16 mouse cellular contexts compared by ENCODE assay signal in the genomic region with DNA sequence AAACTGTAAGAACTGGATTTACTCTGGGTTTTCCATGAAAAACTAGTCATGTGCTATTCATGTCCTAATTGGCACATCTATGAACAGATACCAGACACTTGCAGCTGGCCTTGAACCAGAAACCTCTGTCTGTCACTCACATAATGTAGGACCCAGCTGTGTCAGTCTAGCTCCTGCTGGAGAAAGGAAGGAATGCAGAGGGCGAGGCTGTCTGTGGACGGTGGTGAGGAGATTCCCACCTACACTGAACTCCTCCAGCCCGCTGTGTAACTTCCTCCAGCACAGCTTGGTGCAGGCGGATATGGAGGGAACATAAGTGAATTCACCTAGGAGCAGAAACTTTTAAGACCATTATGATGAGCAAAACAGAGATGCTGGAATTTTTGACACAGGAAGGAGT.
A peak's percentile ranks its signal among the peaks of the same experiment; 100 is the strongest.
DNase-seq lines count a peak whose midpoint lies in the region; ATAC-seq lines count a peak whose summit lies in the region.
"Had no signal": no experiment of that assay in that cellular context is flagged by ENCODE, and none has a peak within 500 bp of the region (broad histone marks: within the 10 kb centered on the region; RNA-seq: fewer than 3 reads in every experiment).

No protein-coding gene starts in this region.

- no peak overlapping the region for H3K4me3 ChIP-seq in heart, embryonic 11.5 days (ENCODE audit: low read depth, low read length)
- H3K4me3 ChIP-seq in limb, embryonic 12.5 days (replicated peaks) = no peak overlapping the region
- H3K4me3 ChIP-seq: hindbrain, embryonic 12.5 days; left cerebral cortex, adult 2 months had no signal

- no peaks in the 10 kb centered on the region for H3K9me3 ChIP-seq in heart, embryonic 11.5 days (replicated peaks; ENCODE audit: control insufficient read depth, low read length)
- no peaks in the 10 kb centered on the region for H3K9me3 ChIP-seq in limb, embryonic 12.5 days
- H3K9me3 ChIP-seq: hindbrain, embryonic 12.5 days had no signal

- H3K36me3 ChIP-seq in heart, embryonic 11.5 days (ENCODE audit: control insufficient read depth, insufficient read depth, low read length) = no peaks in the 10 kb centered on the region
- H3K36me3 ChIP-seq in limb, embryonic 12.5 days = no peaks in the 10 kb centered on the region
- H3K36me3 ChIP-seq: hindbrain, embryonic 12.5 days had no signal

- peak; percentile 44 for DNase-seq in embryo, embryonic 10 days (ENCODE audit: low spot score)
- no peak for DNase-seq in embryo, embryonic 11 days
- DNase-seq in heart, postnatal 4 days = peak; percentile 12
- peak; percentile 98 for DNase-seq in R1 (ENCODE audit: low read depth, low spot score)
- DNase-seq in adrenal gland, postnatal 4 days (ENCODE audit: low spot score in 2 of 2) = no peak
- no peak for DNase-seq in retina, embryonic 14.5 days (ENCODE audit: low spot score)
- DNase-seq: adrenal gland, adult 8-10 months; cerebellum, adult 8-10 months; thymus, postnatal 4 days had no signal

- ATAC-seq in heart, embryonic 11.5 days (replicated peaks; ENCODE audit: insufficient number of reproducible peaks, low FRiP score, low TSS enrichment) = no peak
- peak; percentile 71 for ATAC-seq in limb, embryonic 12.5 days (ENCODE audit: insufficient number of reproducible peaks, insufficient read depth, low FRiP score, low TSS enrichment, low read depth)
- ATAC-seq: intestine, embryonic 16.5 days had no signal

- H3K27me3 ChIP-seq in heart, embryonic 11.5 days (ENCODE audit: control insufficient read depth, insufficient read depth, low read length) = no peaks in the 10 kb centered on the region
- H3K27me3 ChIP-seq in limb, embryonic 12.5 days = no peaks in the 10 kb centered on the region
- H3K27me3 ChIP-seq: hindbrain, embryonic 12.5 days had no signal

- H3K9ac ChIP-seq in heart, embryonic 11.5 days (ENCODE audit: low read depth, low read length) = no peak overlapping the region
- no peak overlapping the region for H3K9ac ChIP-seq in limb, embryonic 12.5 days (replicated peaks)
- H3K9ac ChIP-seq: hindbrain, embryonic 12.5 days had no signal

- no peak overlapping the region for H3K4me2 ChIP-seq in heart, embryonic 11.5 days
- no peak overlapping the region for H3K4me2 ChIP-seq in limb, embryonic 12.5 days
- H3K4me2 ChIP-seq: hindbrain, embryonic 12.5 days; liver, embryonic 11.5 days had no signal

- no peaks in the 10 kb centered on the region for H3K4me1 ChIP-seq in heart, embryonic 11.5 days (ENCODE audit: control insufficient read depth, insufficient read depth, low read length)
- peaks cover 9% of the 10 kb centered on the region; the same call in 1 of the 2 replicates for H3K4me1 ChIP-seq in limb, embryonic 12.5 days (replicated peaks)
- H3K4me1 ChIP-seq: hindbrain, embryonic 12.5 days had no signal

- no peak overlapping the region for H3K27ac ChIP-seq in heart, embryonic 11.5 days (ENCODE audit: low read depth, low read length)
- 0 out of 2 replicates have a peak overlapping the region, but pooled peaks have one; percentile 35 for H3K27ac ChIP-seq in limb, embryonic 12.5 days
- H3K27ac ChIP-seq: hindbrain, embryonic 12.5 days; kidney, postnatal 0 days; left cerebral cortex, adult 2 months had no signal

- 31% methylated on average over 4 of the region's 4 CpGs for WGBS in heart, embryonic 11.5 days (ENCODE audit: insufficient replicate concordance)
- WGBS in limb, embryonic 12.5 days = 37% methylated on average over 4 of the region's 4 CpGs

Comparison
In these comparisons a context has a peak if more than half of its experiments do, and no peak if none do; other contexts are left out.
1. DNase-seq: peak in embryo, embryonic 10 days (single experiment), heart, postnatal 4 days (single experiment) and R1 (single experiment); none in embryo, embryonic 11 days (single experiment), adrenal gland, postnatal 4 days (0 of 2) and retina, embryonic 14.5 days (single experiment).